Mouse (Mus musculus): Measurements from ENCODE around the gene Arid4a.
"Not testable (repeated sequence)": the region's sequence is repeated elsewhere in the genome, so short reads cannot be mapped to it uniquely, and the experiment has no call there.

Gene Arid4a

GRCm38 (mm10) chr12:71016211-71016502 is 367 bp downstream of the Arid4a start:
- no peak for DNase-seq (ENCODE audit: inconsistent ontology term)

- DNase-seq (ENCODE audit: inconsistent ontology term) = peak; percentile 54
Measured at GRCm38 (mm10) chr12:71016503-71017241, 882 bp downstream of the Arid4a start.

DNA sequence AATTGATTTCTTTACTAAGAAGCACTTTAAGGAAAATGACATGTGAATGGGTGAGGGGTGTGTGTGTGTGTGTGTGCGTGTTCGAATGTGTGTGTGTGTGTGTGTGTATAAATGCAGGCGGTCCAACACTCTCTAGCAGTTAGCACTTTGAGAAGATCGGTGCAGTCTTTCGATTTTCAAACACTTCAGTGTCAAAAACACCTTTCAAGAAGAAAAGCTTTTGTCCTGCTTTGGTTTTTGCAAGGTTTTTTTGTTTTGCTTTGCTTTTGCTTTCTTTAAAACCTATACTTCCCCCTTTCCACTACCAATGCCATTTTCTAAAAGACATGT is 1.4 kb downstream of the Arid4a start:
- DNase-seq (ENCODE audit: inconsistent ontology term) = no peak

DNA sequence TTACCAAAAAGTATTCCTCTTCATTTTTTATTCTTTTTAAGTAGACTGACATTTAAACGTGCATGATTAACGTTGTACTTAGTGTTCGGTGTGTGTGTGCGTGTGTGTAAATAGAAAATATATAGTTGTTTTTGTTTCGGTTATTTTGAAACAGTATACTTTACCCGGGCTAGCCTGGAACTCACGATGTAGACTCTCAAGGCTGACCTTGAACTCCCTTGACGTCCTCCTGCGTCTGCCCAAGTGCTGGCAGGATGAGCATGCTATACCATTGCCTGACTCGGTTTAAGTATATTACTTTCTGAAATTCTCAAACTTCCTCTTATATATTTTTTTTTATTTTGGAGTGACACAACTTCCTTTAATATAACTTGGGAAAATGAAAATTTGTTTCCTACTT is 2.0 kb downstream of the Arid4a start:
- no peak for DNase-seq (ENCODE audit: inconsistent ontology term)

DNA sequence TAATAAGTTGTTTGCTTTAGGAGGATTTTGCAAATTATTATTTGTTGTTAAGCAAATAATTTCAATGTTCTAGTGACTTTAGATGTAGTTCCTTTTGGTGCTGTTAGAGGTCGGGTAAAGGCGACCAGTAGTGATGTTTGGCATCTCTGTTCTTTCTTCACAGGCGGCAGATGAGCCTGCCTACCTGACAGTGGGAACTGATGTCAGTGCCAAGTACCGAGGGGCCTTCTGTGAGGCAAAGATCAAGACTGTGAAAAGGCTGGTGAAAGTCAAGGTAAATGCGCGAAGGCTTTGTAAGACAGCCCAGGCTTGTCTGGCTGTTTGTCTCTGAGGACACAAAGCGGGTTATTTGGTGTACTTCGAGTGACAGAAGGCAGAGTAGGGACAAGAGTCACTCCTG is 3.4 kb downstream of the Arid4a start:
- no peak for DNase-seq (ENCODE audit: inconsistent ontology term)

DNA sequence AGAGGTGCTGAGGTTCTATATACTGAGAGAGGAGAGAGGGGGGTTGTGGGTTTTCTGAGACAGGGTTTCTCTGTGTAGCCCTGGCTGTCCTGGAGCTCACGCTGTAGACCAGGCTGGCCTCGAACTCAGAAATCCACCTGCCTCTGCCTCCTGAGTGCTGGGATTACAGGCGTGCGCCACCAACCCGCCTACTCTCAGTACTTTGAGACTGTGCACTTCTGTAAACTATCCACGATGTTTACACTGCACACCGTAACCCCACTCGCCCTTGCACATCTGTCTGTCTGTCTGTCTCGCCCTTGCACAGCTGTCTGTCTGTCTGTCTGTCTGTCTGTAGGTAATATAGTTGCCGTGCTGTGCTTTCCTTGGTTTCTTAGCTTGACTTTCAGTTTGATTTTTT is 8.6 kb downstream of the Arid4a start:
- no peak for DNase-seq (ENCODE audit: inconsistent ontology term)

DNA sequence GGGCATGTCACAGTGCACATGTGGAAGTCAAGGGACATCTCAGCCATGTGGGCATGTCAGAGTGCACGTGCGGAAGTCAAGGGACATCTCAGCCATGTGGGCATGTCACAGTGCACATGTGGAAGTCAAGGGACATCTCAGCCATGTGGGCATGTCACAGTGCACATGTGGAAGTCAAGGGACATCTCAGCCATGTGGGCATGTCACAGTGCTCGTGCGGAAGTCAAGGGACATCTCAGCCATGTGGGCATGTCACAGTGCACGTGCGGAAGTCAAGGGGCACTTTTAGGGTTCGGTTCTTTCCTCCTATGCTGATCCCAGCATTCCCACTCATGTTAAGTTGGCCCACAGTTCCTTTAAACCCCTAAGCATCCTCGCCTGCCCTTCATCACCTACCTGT is 12.5 kb downstream of the Arid4a start:
- DNase-seq (ENCODE audit: inconsistent ontology term) = not testable (repeated sequence)

- DNase-seq (ENCODE audit: inconsistent ontology term) = no peak
Measured at GRCm38 (mm10) chr12:71030260-71030659, 14.5 kb downstream of the Arid4a start.

GRCm38 (mm10) chr12:71030722-71031121 is 14.9 kb downstream of the Arid4a start:
- DNase-seq (ENCODE audit: inconsistent ontology term) = no peak

- DNase-seq (ENCODE audit: inconsistent ontology term) = no peak
Measured at GRCm38 (mm10) chr12:71035826-71036225, 20.0 kb downstream of the Arid4a start.

- DNase-seq (ENCODE audit: inconsistent ontology term) = no peak
Measured at GRCm38 (mm10) chr12:71036729-71037404, 21.1 kb downstream of the Arid4a start.

- DNase-seq (ENCODE audit: inconsistent ontology term) = no peak
Measured at GRCm38 (mm10) chr12:71040462-71040861, 24.7 kb downstream of the Arid4a start.

DNA sequence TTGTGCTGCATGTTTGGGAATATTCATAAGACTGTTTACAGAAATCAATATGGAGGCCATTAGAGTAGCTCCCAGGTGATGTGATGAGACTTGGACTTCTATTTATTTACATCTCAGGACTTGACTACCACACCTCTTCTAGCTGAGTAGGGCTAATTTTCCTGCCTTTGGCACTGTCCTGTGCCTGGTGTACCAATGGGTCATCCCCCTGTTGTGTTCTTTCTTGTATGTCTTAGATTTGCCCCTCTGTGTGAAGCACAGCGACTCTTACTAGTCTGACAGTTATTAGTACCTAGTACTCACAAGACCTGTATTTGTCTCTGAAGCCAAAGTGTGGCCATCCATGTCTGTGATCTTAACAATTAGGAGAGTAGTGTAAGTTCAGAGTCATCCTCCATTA is 26.7 kb downstream of the Arid4a start:
- DNase-seq (ENCODE audit: inconsistent ontology term) = no peak

GRCm38 (mm10) chr12:71043571-71043970 is 27.8 kb downstream of the Arid4a start:
- DNase-seq (ENCODE audit: inconsistent ontology term) = no peak

- no peak for DNase-seq (ENCODE audit: inconsistent ontology term)
Measured at GRCm38 (mm10) chr12:71044488-71044887, 28.7 kb downstream of the Arid4a start.

GRCm38 (mm10) chr12:71046501-71046900 is 30.7 kb downstream of the Arid4a start:
- no peak for DNase-seq (ENCODE audit: inconsistent ontology term)

DNA sequence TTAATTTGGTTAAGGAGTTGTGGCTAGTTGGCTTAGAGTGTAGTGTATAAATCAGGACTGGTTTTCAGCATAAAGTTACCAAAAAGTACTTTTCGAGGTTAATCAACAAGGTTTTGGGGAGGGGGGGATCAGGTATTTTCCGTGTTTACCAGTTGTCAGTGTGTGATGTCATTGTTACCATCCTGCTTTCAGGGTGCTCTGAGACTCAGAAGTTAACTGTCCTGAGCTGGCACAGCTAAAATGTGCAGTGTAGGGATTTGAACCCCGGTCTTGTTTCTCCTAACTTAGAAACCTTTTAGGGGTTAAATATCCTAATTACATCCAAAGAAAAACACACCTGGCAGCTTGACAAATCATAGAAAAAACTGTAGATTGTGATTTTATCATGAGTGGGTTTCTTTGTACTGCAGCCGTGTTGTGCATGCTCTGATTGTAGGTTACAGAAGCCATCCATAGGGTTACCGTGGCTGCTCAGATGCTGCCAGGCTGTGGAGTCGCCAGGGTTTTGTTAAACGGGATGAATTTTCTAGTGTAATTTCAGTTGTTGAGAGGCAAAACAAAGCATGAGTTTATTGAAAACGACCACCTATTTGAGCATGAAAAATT is 31.8 kb downstream of the Arid4a start:
- no peak for DNase-seq (ENCODE audit: inconsistent ontology term)

GRCm38 (mm10) chr12:71048117-71048516 is 32.3 kb downstream of the Arid4a start:
- peak; percentile 92 for DNase-seq (ENCODE audit: inconsistent ontology term)

- no peak for DNase-seq (ENCODE audit: inconsistent ontology term)
Measured at GRCm38 (mm10) chr12:71048561-71048960, 32.8 kb downstream of the Arid4a start.

- DNase-seq (ENCODE audit: inconsistent ontology term) = peak; percentile 1
Measured at GRCm38 (mm10) chr12:71049596-71050265, 33.9 kb downstream of the Arid4a start.

- no peak for DNase-seq (ENCODE audit: inconsistent ontology term)
Measured at GRCm38 (mm10) chr12:71051079-71051478, 35.3 kb downstream of the Arid4a start.

GRCm38 (mm10) chr12:71052341-71052995 is 36.7 kb downstream of the Arid4a start:
- DNase-seq (ENCODE audit: inconsistent ontology term) = no peak
